Mouse (Mus musculus): Measurements from ENCODE around the gene Grid2. TPM values are rescaled to one million over a fixed set of nuclear protein-coding genes. Genes with fewer than 3 reads are reported as not detected.

The Grid2 gene
- polyA plus RNA-seq, 1 experiment from 2014 or later: 0.07 TPM

DNA sequence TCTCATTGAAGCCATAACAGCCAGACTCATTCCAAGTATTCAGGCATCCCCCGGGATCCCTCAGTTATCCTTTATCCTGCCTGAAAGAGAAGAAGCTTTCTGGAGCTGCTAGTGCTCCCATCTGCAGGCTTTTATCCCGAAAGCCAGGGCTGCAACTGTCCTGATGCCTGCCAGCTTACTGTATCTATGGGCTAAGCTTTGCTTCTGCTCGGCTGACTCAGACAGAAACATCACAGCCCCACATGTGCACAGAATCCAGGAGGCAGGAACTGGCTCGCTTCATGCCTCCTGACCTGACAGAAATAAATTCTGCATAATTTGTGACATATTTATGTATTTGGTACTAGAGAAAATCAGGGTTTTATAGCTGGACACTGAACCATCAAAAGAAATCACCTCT is 1361.2 kb downstream of the Grid2 start:
- 62% methylated on average over 4 of the region's 4 CpGs for WGBS (ENCODE audit: insufficient replicate concordance)
- no peak for DNase-seq

DNA sequence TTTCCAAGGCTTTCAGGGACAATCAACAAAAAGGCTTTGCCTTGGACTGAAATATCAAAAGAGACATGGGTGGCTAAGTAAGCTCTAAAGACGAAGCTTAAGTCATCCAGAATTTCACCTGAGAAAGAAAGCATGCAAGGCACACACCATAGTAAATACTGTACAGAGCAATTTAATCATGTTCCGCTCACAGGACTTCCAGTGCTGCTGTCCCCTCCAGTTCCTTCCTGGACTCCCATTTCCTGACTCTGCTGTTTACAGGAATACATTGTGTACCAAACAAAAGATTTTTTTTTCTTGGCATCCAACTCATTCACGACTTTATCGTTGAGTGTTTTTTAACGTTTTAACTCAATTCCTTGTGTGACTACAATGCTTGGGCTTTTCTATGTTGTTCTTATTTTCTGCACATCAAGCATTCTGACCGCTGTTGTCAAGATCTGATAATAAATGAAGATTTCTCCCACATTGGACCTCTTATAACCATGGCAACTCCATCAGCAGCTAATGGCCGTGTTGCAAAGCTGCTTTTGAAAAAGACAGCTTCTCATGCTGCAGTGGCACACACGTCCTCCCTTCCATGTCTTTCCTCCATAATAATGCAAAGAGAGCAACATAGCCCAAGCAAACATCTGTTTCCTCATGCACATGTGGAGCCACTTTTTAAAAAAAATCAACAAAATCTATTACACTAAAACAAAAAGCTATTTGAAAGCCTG is 1361.9 kb downstream of the Grid2 start:
- no peak overlapping the region for H3K4me3 ChIP-seq (replicated peaks)
- ATAC-seq (ENCODE audit: low read depth) (no peak), DNase-seq (no peak)
- no peaks in the 10 kb centered on the region for H3K9me3 ChIP-seq (replicated peaks)
- H3K27me3 ChIP-seq: no peaks in the 10 kb centered on the region
- no peak overlapping the region for H3K27ac ChIP-seq
- H3K9ac ChIP-seq: no peak overlapping the region
- no peaks in the 10 kb centered on the region for H3K4me1 ChIP-seq (replicated peaks)
- H3K4me2 ChIP-seq: no peak overlapping the region
- H3K36me3 ChIP-seq: no peaks in the 10 kb centered on the region
- WGBS (ENCODE audit: insufficient replicate concordance): 48% methylated on average over 8 of the region's 8 CpGs

More for the DNA sequence above, 1361.2 kb downstream of the Grid2 start:
- no peaks in the 10 kb centered on the region for H3K36me3 ChIP-seq
- H3K9me3 ChIP-seq (replicated peaks): no peaks in the 10 kb centered on the region
- no peak overlapping the region for H3K4me3 ChIP-seq (replicated peaks)
- no peaks in the 10 kb centered on the region for H3K4me1 ChIP-seq (replicated peaks)
- ATAC-seq (ENCODE audit: low read depth): no peak
- H3K9ac ChIP-seq: no peak overlapping the region
- H3K27me3 ChIP-seq: no peaks in the 10 kb centered on the region
- no peak overlapping the region for H3K4me2 ChIP-seq
- H3K27ac ChIP-seq: no peak overlapping the region

DNA sequence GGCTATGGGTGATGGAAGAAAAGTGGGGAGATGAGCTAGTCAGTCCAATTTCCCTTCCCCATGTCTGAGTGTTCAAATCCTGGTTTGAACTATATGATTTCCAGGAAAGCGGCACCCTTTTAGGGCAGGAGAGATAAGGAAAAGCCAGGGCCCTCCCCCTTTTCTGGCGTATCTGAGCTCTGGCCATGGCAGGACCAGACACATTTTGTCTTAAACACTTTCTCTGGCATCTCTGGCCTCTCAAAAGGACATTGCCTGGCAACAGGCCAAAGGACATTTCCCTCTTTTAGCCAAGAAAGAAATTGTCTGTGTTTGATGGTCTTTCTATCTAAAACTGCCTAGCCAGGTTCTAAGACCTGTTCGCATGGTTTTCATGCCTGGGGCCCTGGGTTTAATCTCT is 1367.7 kb downstream of the Grid2 start:
- ATAC-seq (ENCODE audit: low read depth) (no peak), DNase-seq (no peak)
- H3K27me3 ChIP-seq: no peaks in the 10 kb centered on the region
- no peaks in the 10 kb centered on the region for H3K4me1 ChIP-seq (replicated peaks)
- H3K9me3 ChIP-seq (replicated peaks): no peaks in the 10 kb centered on the region
- H3K4me2 ChIP-seq: no peak overlapping the region
- no peak overlapping the region for H3K27ac ChIP-seq
- H3K4me3 ChIP-seq (replicated peaks): no peak overlapping the region
- 28% methylated on average over 3 of the region's 3 CpGs for WGBS (ENCODE audit: insufficient replicate concordance)
- no peak overlapping the region for H3K9ac ChIP-seq
- H3K36me3 ChIP-seq: no peaks in the 10 kb centered on the region

DNA sequence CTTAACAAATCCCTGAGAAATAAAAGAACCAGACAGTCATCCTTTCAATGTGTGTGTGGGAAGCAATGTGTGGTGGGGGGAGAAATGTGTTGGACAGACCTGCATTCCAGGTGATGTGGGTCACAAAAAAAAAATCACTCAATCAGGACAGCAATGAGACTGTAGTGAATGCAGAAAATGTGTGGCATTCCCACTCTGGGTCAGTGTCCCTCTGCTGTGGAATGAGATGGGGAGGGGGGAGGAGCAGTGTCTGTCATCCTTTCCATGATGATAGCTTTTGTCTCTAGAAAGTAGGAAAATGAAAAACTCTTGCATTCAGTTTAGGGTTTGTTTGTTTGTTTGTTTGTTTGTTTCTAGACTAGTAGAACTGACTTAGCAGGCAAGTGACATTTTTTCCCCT is 1392.0 kb downstream of the Grid2 start:
- H3K36me3 ChIP-seq: no peaks in the 10 kb centered on the region
- no peak overlapping the region for H3K4me2 ChIP-seq
- no peak overlapping the region for H3K9ac ChIP-seq
- H3K9me3 ChIP-seq (replicated peaks): no peaks in the 10 kb centered on the region
- no peaks in the 10 kb centered on the region for H3K27me3 ChIP-seq
- H3K27ac ChIP-seq: no peak overlapping the region
- DNase-seq (no peak), ATAC-seq (ENCODE audit: low read depth) (no peak)
- H3K4me3 ChIP-seq (replicated peaks): no peak overlapping the region
- H3K4me1 ChIP-seq (replicated peaks): no peaks in the 10 kb centered on the region

DNA sequence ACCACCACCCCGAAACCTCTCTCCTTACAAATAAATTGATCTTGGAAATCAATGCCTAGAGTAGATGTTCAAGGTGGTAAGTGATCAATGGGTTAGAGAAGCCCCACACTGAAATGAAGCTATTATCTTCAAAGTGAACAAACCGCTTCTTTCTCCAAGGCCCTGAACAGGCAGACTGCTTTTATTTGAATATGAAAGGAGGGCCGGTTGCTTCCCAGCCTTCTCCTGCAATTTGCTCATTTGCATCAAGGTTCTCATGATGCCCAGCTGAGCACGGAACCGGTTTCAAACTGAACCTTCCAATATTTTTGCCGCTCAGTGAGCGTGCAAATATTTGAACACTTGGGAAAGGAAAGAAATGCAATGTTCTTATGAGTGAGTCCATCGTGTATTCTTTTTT is 1392.5 kb downstream of the Grid2 start:
- H3K9ac ChIP-seq: no peak overlapping the region
- DNase-seq (no peak), ATAC-seq (ENCODE audit: low read depth) (no peak)
- H3K27ac ChIP-seq: no peak overlapping the region
- no peak overlapping the region for H3K4me3 ChIP-seq (replicated peaks)
- no peaks in the 10 kb centered on the region for H3K36me3 ChIP-seq
- 49% methylated on average over 8 of the region's 8 CpGs for WGBS (ENCODE audit: insufficient replicate concordance)
- H3K4me1 ChIP-seq (replicated peaks): no peaks in the 10 kb centered on the region
- H3K9me3 ChIP-seq (replicated peaks): no peaks in the 10 kb centered on the region
- no peaks in the 10 kb centered on the region for H3K27me3 ChIP-seq
- no peak overlapping the region for H3K4me2 ChIP-seq

DNA sequence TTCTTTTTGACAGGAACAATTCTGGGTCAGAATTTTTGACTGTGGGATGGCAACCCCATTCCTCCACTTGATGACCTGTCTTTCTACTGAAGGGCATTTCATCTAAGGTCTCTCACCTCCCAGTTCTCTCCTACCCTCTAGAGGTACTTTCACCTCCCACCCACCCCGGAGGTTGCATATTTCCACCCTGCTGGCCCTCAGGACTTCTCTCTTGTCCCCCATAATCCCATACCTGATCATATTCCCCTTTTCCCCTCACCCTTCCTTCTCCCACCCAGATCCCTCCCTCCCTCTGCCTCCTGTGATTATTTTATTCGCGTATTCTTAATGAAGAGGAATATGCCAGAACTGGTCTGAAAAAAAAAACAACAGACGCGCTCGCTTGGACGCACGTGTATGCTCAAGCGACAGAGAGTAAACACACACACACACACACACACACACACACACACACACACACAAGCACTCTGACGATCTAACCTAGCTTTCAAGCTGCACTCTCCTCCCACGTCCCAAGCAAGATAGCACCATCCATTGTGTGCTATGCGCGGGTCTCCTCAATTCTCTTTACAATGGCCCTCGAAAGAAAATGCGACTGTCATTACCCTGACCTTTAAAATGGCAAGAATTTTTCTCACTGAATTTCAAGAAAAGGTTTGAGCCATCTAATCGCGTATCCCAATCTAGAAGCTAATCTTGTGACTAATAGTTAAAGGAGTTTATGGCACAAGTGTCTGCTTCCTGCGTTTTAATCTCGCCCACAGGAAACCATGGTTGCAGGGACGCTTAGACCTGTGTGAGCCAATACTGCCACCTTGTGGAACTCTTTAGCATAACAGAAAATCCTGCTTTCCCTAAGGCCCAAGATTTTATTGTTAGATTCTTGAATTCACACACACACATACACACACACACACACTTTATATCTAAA is 1393.9 kb downstream of the Grid2 start:
- ATAC-seq (ENCODE audit: low read depth): no peak
- H3K4me3 ChIP-seq (replicated peaks): no peak overlapping the region
- no peak for DNase-seq
- no peak overlapping the region for H3K27ac ChIP-seq
- no peak overlapping the region for H3K9ac ChIP-seq
- WGBS (ENCODE audit: insufficient replicate concordance): 26% methylated on average over 20 of the region's 20 CpGs
- no peaks in the 10 kb centered on the region for H3K4me1 ChIP-seq (replicated peaks)
- H3K27me3 ChIP-seq: no peaks in the 10 kb centered on the region
- peak overlapping the region; percentile 42 for H3K4me2 ChIP-seq
- H3K36me3 ChIP-seq: no peaks in the 10 kb centered on the region
- H3K9me3 ChIP-seq (replicated peaks): no peaks in the 10 kb centered on the region

DNA sequence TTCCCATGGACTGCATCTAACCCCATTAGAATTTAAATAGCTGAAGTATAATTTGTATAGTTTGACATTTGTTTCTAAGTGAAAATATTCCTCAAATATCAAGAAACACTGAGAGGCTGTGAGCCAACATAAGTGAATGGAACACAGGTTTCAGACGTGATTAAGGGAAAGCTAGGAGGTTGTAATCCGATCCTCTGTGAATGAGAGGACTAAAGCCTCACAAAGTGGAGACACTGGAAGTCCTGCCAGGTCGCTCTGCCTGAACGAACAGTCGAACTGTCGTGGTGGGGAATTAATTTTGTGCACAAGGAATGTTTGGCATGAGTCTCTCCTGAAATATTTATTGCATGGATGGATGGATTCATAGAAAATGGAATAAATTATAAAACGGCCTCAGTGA is 1395.1 kb downstream of the Grid2 start:
- H3K9me3 ChIP-seq (replicated peaks): no peaks in the 10 kb centered on the region
- no peak for ATAC-seq (ENCODE audit: low read depth)
- no peak overlapping the region for H3K9ac ChIP-seq
- H3K27ac ChIP-seq: no peak overlapping the region
- H3K4me3 ChIP-seq (replicated peaks): no peak overlapping the region
- H3K4me1 ChIP-seq (replicated peaks): no peaks in the 10 kb centered on the region
- 23% methylated on average over 7 of the region's 7 CpGs for WGBS (ENCODE audit: insufficient replicate concordance)
- no peaks in the 10 kb centered on the region for H3K27me3 ChIP-seq
- H3K4me2 ChIP-seq: no peak overlapping the region
- no peaks in the 10 kb centered on the region for H3K36me3 ChIP-seq
- DNase-seq: no peak

DNA sequence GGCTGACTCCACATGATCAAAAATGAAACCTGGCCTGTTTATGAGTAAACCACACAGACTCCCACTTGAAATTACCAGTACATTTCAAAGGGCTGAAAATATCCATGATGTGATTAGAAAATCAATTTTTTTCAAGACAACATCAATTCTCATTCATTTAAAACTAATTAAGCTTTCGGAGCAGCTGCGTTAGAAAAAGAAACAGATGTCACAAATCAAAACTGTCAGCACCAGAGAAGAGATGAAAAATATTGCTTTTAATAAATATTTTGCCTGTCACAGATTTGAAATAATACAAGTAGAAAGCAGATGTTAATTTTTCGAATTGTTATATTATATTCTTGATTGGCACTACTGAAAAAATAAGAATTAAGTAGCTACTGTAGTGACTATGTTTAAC is 1415.3 kb downstream of the Grid2 start:
- Histone ChIP-seq H3K36me3 (no peaks in the 10 kb centered on the region), H3K4me3 (replicated peaks) (no peak overlapping the region), H3K4me2 (no peak overlapping the region), H3K9ac (no peak overlapping the region), H3K27me3 (no peaks in the 10 kb centered on the region), H3K9me3 (replicated peaks) (no peaks in the 10 kb centered on the region), H3K4me1 (replicated peaks) (no peaks in the 10 kb centered on the region), H3K27ac (no peak overlapping the region)
- DNase-seq (no peak), ATAC-seq (ENCODE audit: low read depth) (no peak)
- 65% methylated on average over 3 of the region's 3 CpGs for WGBS (ENCODE audit: insufficient replicate concordance)

DNA sequence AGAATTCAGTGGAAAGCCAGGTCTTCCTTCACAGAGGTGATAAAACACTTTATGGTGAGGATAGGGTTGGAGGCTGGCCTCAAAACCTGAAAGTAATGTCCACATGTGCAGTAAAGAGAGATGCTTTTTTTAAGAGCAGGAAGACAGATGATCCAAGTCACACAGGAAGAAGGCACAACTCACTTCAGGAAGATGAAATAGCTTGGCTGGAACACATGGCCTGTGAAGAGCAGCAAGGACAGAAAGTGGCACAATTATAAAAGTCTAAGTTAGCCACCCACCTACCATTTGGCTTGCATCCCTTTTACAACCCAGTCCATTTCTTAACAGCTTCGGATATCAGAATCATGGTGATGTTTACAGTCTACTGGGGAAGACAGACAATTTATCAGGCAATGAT is 1423.1 kb downstream of the Grid2 start:
- 50% methylated on average over 1 of the region's 1 CpGs for WGBS (ENCODE audit: insufficient replicate concordance)
- ATAC-seq (ENCODE audit: low read depth) (no peak), DNase-seq (no peak)
- no peak overlapping the region for H3K4me3 ChIP-seq (replicated peaks)
- H3K4me2 ChIP-seq: no peak overlapping the region
- no peaks in the 10 kb centered on the region for H3K36me3 ChIP-seq
- H3K4me1 ChIP-seq (replicated peaks): no peaks in the 10 kb centered on the region
- H3K9ac ChIP-seq: no peak overlapping the region
- H3K27ac ChIP-seq: no peak overlapping the region
- H3K27me3 ChIP-seq: no peaks in the 10 kb centered on the region
- H3K9me3 ChIP-seq (replicated peaks): no peaks in the 10 kb centered on the region

DNA sequence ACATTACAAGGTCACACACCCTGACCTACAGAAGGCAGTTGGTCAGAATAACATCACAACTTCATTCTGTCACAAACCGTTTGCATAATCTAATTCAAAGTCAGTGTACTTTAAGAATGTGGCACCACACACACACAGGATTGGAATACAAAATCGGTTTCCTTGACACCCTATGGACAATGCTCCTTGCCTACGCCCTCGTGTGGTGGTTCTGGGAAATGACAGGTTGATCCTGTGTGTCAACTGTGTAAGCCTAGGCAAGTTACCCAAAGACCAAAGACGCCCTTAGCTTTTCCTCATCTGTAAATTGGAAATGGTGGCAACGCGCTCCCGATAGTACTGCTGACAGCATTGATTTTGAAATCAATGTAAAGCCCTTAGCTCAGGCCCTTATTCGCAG is 1428.3 kb downstream of the Grid2 start:
- 30% methylated on average over 9 of the region's 9 CpGs for WGBS (ENCODE audit: insufficient replicate concordance)
- no peak for ATAC-seq (ENCODE audit: low read depth)

DNA sequence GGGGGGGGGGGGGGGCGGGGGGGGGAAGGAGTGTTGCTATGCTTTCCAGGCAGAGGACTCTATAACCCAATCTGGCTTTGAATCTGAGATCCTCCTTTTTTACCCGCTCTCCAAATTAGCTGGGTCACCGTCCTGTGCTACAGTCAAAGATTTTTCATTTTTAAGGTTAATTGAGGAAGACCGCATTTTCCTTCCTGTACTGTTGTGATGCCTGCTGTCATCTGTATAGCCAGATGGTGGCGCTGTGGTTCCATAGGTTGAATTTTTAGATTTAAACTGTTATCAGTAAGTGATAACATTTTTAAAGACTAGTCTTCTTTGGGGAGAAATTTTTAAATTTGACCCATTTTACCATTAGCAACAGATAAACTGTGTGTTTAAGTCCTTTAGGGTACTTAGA is 1429.3 kb downstream of the Grid2 start:
- Histone ChIP-seq H3K9me3 (replicated peaks) (no peaks in the 10 kb centered on the region), H3K27ac (no peak overlapping the region), H3K4me3 (replicated peaks) (no peak overlapping the region), H3K4me1 (replicated peaks) (no peaks in the 10 kb centered on the region), H3K9ac (no peak overlapping the region), H3K27me3 (peaks cover 10% of the 10 kb centered on the region; the same call in 1 of the 2 replicates), H3K36me3 (no peaks in the 10 kb centered on the region), H3K4me2 (no peak overlapping the region)
- no peak for DNase-seq
- ATAC-seq (ENCODE audit: low read depth): no peak
- WGBS (ENCODE audit: insufficient replicate concordance): 2% methylated on average over 5 of the region's 5 CpGs

More for the DNA sequence above, 1428.3 kb downstream of the Grid2 start:
- Histone ChIP-seq H3K36me3 (no peaks in the 10 kb centered on the region), H3K27ac (no peak overlapping the region), H3K9me3 (replicated peaks) (no peaks in the 10 kb centered on the region), H3K4me3 (replicated peaks) (no peak overlapping the region), H3K9ac (no peak overlapping the region), H3K4me2 (no peak overlapping the region), H3K4me1 (replicated peaks) (no peaks in the 10 kb centered on the region), H3K27me3 (peaks cover 10% of the 10 kb centered on the region; the same call in 1 of the 2 replicates)
- DNase-seq: peak; percentile 1

All from liver, embryonic 13.5 days (tissue).